Mouse (Mus musculus): ENCODE measurements around the gene Tppp3.

DNA sequence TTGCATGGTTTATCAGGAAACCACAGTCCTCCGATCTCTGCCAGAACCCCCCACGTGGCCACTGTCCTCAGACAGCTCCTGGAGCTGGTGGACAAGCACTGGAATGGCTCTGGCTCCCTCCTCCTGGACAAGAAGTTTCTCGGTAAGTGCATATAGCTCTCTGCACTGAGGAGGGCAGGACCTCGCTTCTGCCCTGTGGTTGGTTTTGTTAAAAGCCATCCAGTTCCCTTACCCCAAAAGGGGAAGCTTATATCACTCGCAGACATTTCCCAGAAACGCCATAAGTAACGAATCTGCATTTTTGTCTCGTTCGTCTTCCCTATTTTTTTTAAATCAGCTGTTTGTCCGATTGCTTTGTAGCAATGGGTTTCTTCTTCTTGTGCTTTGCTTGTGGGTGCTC is 16.1 kb downstream of the Tppp3 start:
- TF ChIP-seq POLR2A (IDR thresholded peaks at IDR 0.05; ENCODE audit: borderline replicate concordance, extremely low read depth, insufficient read depth, insufficient read length, poor library complexity, severe bottlenecking): no peak
- no peak for TF ChIP-seq CTCF (IDR thresholded peaks at IDR 0.05; ENCODE audit: borderline replicate concordance, extremely low read depth, insufficient read depth, insufficient read length)

Data from brain, embryonic 14.5 days (tissue).